Mouse (Mus musculus) gastrocnemius, postnatal 14 days (tissue): ENCODE measurements around the gene Fmnl3. TPM values are rescaled to one million over a fixed set of nuclear protein-coding genes. Genes with fewer than 3 reads are reported as not detected.

Source experiments
- DNase-seq: peaks from one replicate; pipeline ENCODE4 v3.0.0; 2021; ENCODE audit warnings: mixed read lengths
- intact Hi-C: fragments of 180-260 bp; cut with DNase I; formaldehyde crosslinking; loops from one replicate; pipeline ENCODE4 v1.15.1; 2025; ENCODE audit warnings: low total_unique reads
- total RNA-seq, 2 experiments: library from RNA; stranded (reverse); gene quantifications; 2 replicates each; pipeline ENCODE4 v1.2.3; 2021

The Fmnl3 gene
- total RNA-seq, 2 experiments from 2014 or later = 13.3 to 13.6 TPM

GRCm38 (mm10) chr15:99284527-99285188, 85.6 kb downstream of the Fmnl3 start:
- intact Hi-C loops = no loop called here
- no peak for DNase-seq

- intact Hi-C loops = no loop called here
- no peak for DNase-seq
Observed at GRCm38 (mm10) chr15:99283456-99283855, 86.8 kb downstream of the Fmnl3 start.

- intact Hi-C loops = no loop called here
- no peak for DNase-seq
Observed at GRCm38 (mm10) chr15:99278271-99278670, 92.0 kb downstream of the Fmnl3 start.

GRCm38 (mm10) chr15:99276095-99276494, 94.2 kb downstream of the Fmnl3 start:
- no peak for DNase-seq
- intact Hi-C loops = no loop called here

Other genes starting within 250 kb of the Fmnl3 start
- 1 to 10 TPM; 7.1 to 8.7 TPM for gene Spats2, start 244.6 kb downstream of the Fmnl3 start, total RNA-seq
- not detected for gene Kcnh3, start 145.6 kb downstream of the Fmnl3 start, total RNA-seq
- gene Mcrs1, start 118.5 kb downstream of the Fmnl3 start, total RNA-seq = 10 to 100 TPM; 34.4 to 37.2 TPM
- 10 to 100 TPM; 18.4 to 20.8 TPM for gene Prpf40b, start 75.4 kb downstream of the Fmnl3 start, total RNA-seq
- not detected for gene Fam186b, start 74.6 kb downstream of the Fmnl3 start, total RNA-seq
- 100 to 1,000 TPM; 167 to 170 TPM for gene Tmbim6, start 22.4 kb upstream of the Fmnl3 start, total RNA-seq
- 1 to 10 TPM; 8.5 to 10.0 TPM for gene Nckap5l, start 87.3 kb upstream of the Fmnl3 start, total RNA-seq
- gene Bcdin3d, start 104.2 kb upstream of the Fmnl3 start, total RNA-seq = 1 to 10 TPM; 3.9 to 5.0 TPM
- gene Faim2, start 157.7 kb upstream of the Fmnl3 start, total RNA-seq = under 1 TPM; 0.14 to 0.16 TPM
- gene Aqp2, start 208.6 kb upstream of the Fmnl3 start, total RNA-seq = not detected
- gene Aqp5, start 220.3 kb upstream of the Fmnl3 start, total RNA-seq = not detected
- not detected for gene Aqp6, start 230.9 kb upstream of the Fmnl3 start, total RNA-seq